Mouse (Mus musculus) hindbrain, embryonic 15.5 days (tissue): Measurements from ENCODE around the gene Mpst. TPM values are rescaled to one million over a fixed set of nuclear protein-coding genes. Genes with fewer than 3 reads are reported as not detected.

Experiments
- ATAC-seq: fragments of 200-750 bp; cut with Nextera tagmentation; 2 replicates; pipeline ENCODE4 v1.8.0; 2017; ENCODE audit warnings: low read depth, moderate number of reproducible peaks, moderate TSS enrichment; ENCODE audit not compliant: low FRiP score
- H3K27ac ChIP-seq: fragments of 300-500 bp; sonication (generic); replicated peaks from 2 replicates; pipeline ENCODE4 v1.5.1; 2015; ENCODE audit warnings: mild to moderate bottlenecking, inconsistent platforms
- H3K27me3 ChIP-seq: fragments of 300-500 bp; sonication (generic); 2 replicates; pipeline ENCODE4 v1.6.1; 2015; ENCODE audit warnings: control low read depth, inconsistent platforms
- H3K36me3 ChIP-seq: fragments of 300-500 bp; sonication (generic); 2 replicates; pipeline ENCODE4 v1.6.1; 2015; ENCODE audit warnings: control low read depth, inconsistent platforms
- H3K4me1 ChIP-seq: fragments of 300-500 bp; sonication (generic); replicated peaks from 2 replicates; pipeline ENCODE4 v1.6.1; 2015; ENCODE audit warnings: control low read depth, inconsistent platforms
- H3K4me2 ChIP-seq: fragments of 300-500 bp; sonication (generic); 2 replicates; pipeline ENCODE4 v1.6.1; 2015; ENCODE audit warnings: moderate library complexity, mild to moderate bottlenecking, inconsistent platforms
- H3K4me3 ChIP-seq: fragments of 300-500 bp; sonication (generic); 2 replicates; pipeline ENCODE4 v1.5.1; 2015; ENCODE audit warnings: mild to moderate bottlenecking, inconsistent platforms
- H3K9ac ChIP-seq: fragments of 300-500 bp; sonication (generic); 2 replicates; pipeline ENCODE4 v1.6.1; 2015; ENCODE audit warnings: inconsistent platforms
- H3K9me3 ChIP-seq: fragments of 300-500 bp; sonication (generic); 2 replicates; pipeline ENCODE4 v1.6.1; 2016; ENCODE audit warnings: control low read depth, inconsistent platforms
- WGBS: fragments of 180-500 bp; shearing (Covaris S2); methylation state at CpG from one replicate; pipeline ENCODE4 v1.1.7; 2015; 5-methylcytosine and 5-hydroxymethylcytosine counted together
- polyA plus RNA-seq: library from polyadenylated mRNA; unstranded; fragments of >200 nt; fragmentation: Nextera tagmentation; extraction: Ambion mirVana; gene quantifications from 2 replicates; pipeline ENCODE4 v1.2.1, GENCODE M21; 2015

Mpst gene
- polyA plus RNA-seq, 1 experiment from 2014 or later: 3.1 TPM

DNA sequence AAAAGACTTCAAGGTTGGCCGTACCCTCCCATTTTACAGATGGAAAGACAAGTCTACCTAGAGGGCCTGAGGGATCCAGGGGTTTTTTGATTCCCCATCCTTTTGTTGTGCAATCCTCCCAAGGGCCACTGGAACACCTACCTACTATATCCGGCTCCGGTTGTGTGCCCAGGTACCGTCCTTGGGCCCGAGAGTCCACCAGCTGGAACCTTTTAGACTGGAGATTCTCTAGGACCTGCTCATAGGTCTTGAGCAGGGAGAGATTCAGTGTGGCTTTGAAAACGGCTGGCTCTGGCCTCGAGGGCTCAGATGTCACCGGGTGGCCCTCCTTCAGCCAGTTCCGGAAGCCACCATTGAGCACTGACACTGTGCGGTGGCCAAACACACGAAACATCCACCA, 1.1 kb upstream of the Mpst start:
- Histone ChIP-seq H3K9ac (peak overlapping the region; percentile 75), H3K36me3 (no peaks in the 10 kb centered on the region), H3K4me3 (peak overlapping the region; percentile 74), H3K27me3 (peaks cover 23% of the 10 kb centered on the region), H3K4me2 (peak overlapping the region; percentile 92), H3K9me3 (no peaks in the 10 kb centered on the region), H3K27ac (peak overlapping the region; percentile 88; the same call in 1 of the 2 replicates), H3K4me1 (peaks cover 60% of the 10 kb centered on the region)
- 52% methylated on average over 11 of the region's 11 CpGs for WGBS
- ATAC-seq: peak; percentile 0; the same call in 1 of the 2 replicates

DNA sequence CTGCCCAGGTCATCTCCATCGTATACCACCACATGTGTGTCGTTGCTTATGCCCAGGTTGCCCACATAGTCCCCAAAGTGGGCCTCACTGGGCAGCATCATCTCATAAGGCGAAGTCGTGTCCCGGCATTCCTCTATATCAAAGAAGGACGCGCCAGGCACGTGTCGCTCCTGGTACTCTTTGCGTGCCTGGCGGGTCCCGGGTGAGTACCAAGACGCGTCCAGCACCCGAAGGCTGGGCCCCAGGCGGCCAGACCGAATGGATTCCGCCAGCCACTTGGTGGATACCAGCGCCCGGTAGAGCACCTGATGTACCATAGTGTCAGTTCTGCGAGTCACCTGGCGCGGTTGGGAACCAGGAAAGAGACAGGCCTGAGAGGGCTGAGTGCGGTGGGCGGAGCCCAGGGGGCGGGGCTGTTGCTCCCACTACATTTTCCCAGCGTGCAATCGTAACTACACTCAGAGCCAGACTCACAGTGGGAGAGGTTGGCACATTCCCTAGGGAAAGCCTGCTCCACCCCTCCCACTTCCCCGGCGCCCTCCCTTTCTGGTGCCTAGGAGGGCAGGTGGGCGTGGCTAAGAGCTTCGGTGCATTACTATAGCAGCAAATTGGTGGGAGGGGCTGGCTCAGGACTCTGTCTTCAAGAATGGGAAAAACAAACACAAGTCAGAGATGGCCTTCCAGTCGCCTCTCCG, 552 bp upstream of the Mpst start, which contains the start of gene Tst:
Tst (minus strand) TSS at position 391 of the 695 bp plus-strand sequence.
- Histone ChIP-seq H3K36me3 (no peaks in the 10 kb centered on the region), H3K4me1 (peaks cover 65% of the 10 kb centered on the region), H3K27me3 (peaks cover 29% of the 10 kb centered on the region), H3K4me2 (peak within 1 kb of the TSS; percentile 92), H3K4me3 (peak within 1 kb of the TSS; percentile 74), H3K9ac (peak within 1 kb of the TSS; percentile 75), H3K27ac (peak within 1 kb of the TSS; percentile 88), H3K9me3 (no peaks in the 10 kb centered on the region)
- ATAC-seq: peak; percentile 69
- 1% methylated on average over 34 of the region's 34 CpGs for WGBS

DNA sequence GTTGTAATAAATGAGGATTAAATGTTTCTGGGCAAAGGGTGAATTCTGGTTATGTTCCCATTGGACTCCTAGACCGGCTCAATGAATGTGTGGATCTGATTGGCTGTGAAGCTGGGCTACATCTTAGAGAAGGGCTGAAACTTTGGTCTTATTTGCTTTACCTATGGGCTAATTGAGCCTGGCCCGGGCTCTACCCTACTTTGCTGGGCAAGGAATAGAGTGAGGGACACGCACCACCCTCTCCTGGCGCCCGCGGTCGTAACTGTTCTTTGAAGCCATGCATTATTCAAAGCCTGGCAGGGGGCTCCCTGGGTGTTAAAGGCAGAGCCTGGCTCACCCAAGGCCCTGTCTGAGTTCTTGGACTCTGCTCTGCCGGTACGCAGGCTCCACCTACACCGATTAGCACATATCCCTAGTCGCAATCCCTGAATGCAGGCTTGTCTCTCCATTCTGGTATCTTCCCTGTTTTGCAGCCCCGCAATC, 3.4 kb downstream of the Mpst start:
- H3K4me1 ChIP-seq: peaks cover 39% of the 10 kb centered on the region
- no peak overlapping the region for H3K27ac ChIP-seq
- no peaks in the 10 kb centered on the region for H3K9me3 ChIP-seq
- ATAC-seq: no peak
- H3K36me3 ChIP-seq: no peaks in the 10 kb centered on the region
- peak overlapping the region; percentile 49 for H3K4me2 ChIP-seq
- H3K4me3 ChIP-seq: peak overlapping the region; percentile 20
- H3K9ac ChIP-seq: 0 out of 2 replicates have a peak overlapping the region, but pooled peaks have one; percentile 17
- 10% methylated on average over 12 of the region's 12 CpGs for WGBS
- peaks cover 39% of the 10 kb centered on the region for H3K27me3 ChIP-seq

DNA sequence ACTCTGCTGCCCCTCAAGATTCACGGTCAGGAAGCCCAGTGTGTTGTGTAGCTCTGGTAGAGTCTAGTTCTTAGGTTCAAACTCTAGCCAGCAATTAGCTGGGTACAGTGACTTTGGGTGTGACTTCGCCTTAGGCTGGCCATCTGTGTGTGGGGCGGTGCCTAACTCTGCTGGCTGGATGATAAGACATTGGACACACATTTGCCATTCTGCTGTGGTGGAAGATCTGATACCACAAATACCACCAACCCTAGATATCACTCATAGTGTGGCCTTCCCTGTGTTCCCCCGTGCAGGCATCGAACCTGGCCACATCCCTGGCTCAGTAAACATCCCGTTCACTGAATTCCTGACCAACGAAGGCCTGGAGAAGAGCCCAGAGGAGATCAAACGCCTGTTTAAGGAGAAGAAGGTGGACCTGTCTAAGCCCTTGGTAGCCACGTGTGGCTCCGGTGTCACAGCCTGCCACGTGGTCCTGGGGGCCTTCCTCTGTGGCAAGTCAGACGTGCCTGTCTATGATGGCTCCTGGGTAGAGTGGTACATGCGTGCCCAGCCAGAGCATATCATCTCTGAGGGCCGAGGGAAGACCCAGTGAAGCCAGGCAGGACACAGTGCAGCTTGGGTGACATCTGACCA, 7.0 kb downstream of the Mpst start:
- Histone ChIP-seq H3K9ac (no peak overlapping the region), H3K4me2 (no peak overlapping the region), H3K27ac (no peak overlapping the region), H3K9me3 (no peaks in the 10 kb centered on the region), H3K4me3 (no peak overlapping the region), H3K36me3 (no peaks in the 10 kb centered on the region), H3K27me3 (peaks cover 35% of the 10 kb centered on the region), H3K4me1 (peaks cover 13% of the 10 kb centered on the region)
- WGBS: 95% methylated on average over 14 of the region's 14 CpGs
- ATAC-seq: no peak

DNA sequence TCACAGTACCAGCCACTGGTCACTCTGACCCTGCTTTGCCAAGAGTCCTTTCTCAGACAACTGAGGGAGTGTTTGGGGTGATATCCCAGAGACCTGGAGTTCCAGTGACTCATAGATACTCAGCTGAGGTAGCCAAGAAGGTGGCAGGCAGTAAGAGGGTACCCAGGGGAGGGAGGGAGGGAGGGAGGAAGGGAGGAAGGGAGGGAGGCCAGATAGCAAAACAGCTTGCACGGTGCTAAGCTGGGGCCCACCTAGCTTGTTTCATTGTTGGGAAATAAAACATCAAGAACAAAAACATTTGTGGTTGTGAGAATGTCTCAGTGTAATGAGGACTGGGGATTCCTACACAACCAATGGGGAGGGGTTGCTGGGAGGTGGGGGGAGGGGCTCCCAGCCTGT, 7.5 kb downstream of the Mpst start:
- H3K4me1 ChIP-seq: peaks cover 13% of the 10 kb centered on the region
- H3K9ac ChIP-seq: no peak overlapping the region
- H3K27me3 ChIP-seq: peaks cover 29% of the 10 kb centered on the region
- H3K27ac ChIP-seq: no peak overlapping the region
- no peak overlapping the region for H3K4me3 ChIP-seq
- no peaks in the 10 kb centered on the region for H3K9me3 ChIP-seq
- 38% methylated on average over 1 of the region's 1 CpGs for WGBS
- H3K36me3 ChIP-seq: no peaks in the 10 kb centered on the region
- ATAC-seq: no peak
- H3K4me2 ChIP-seq: no peak overlapping the region

DNA sequence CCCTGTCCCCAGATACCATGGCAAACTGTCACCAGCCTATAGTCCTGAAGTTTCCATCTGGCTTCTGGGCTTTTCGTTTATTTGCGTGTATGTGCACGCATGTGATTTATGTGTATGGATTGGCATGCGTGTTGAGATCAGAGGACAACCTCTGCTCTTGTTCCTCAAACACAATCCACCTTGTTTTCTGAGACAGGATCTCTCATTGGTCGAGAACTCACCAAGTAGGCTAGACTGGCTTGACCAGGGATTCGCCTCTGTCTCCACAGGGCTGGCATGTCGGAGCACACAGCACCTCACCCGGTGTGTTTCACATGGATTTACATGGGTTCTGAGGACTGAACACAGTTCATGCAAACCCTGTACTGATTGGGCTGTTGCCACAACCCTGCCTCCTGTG, 7.9 kb downstream of the Mpst start:
- Histone ChIP-seq H3K27me3 (peaks cover 25% of the 10 kb centered on the region), H3K4me2 (no peak overlapping the region), H3K9ac (no peak overlapping the region), H3K36me3 (no peaks in the 10 kb centered on the region), H3K9me3 (no peaks in the 10 kb centered on the region), H3K4me1 (peaks cover 13% of the 10 kb centered on the region), H3K27ac (no peak overlapping the region), H3K4me3 (no peak overlapping the region)
- ATAC-seq: no peak
- 93% methylated on average over 8 of the region's 8 CpGs for WGBS

DNA sequence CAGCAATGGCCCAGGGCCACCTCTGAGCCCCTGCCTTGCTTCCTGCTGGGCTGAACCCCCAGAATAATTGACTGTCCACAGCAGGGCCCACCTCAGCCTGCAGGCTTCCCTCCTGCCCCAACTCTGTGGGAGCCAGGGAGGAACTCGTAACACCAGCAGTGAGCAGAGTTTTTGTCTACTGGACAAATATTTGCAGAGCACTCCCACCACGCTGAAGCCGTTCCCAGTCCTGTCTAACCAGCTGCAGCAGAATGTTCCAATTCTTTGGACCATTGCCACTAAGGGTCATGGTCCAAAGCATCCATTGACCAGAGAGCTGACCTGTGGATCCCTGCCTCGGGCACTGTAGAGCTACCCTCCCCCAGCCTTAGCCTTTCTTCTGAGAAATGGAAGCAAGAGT, 10.7 kb downstream of the Mpst start:
- Histone ChIP-seq H3K9ac (no peak overlapping the region), H3K27ac (no peak overlapping the region), H3K36me3 (no peaks in the 10 kb centered on the region), H3K4me1 (no peaks in the 10 kb centered on the region), H3K27me3 (no peaks in the 10 kb centered on the region), H3K4me2 (no peak overlapping the region), H3K9me3 (no peaks in the 10 kb centered on the region), H3K4me3 (no peak overlapping the region)
- no peak for ATAC-seq
- 20% methylated on average over 4 of the region's 4 CpGs for WGBS

DNA sequence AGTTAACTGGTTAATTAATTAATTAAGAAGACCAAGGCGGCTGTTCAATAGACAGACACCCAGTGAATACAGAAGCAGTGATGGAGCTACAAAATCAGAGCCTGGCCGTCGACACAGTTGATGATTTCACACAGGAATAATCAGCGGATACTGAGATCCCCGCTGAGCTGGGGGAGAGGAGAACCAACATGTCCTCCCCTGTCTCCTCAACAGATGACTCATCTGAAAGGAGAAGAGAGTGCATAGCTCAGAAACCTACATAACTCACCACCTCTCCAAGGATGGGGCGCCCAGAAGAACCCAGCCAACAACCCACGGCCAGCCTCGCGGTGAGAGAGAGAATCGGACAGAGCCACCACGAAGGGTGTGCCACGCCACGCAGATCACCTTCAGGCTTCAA, 14.2 kb downstream of the Mpst start:
- Histone ChIP-seq H3K4me3 (no peak overlapping the region), H3K4me1 (peaks cover 3% of the 10 kb centered on the region; the same call in 1 of the 2 replicates)

DNA sequence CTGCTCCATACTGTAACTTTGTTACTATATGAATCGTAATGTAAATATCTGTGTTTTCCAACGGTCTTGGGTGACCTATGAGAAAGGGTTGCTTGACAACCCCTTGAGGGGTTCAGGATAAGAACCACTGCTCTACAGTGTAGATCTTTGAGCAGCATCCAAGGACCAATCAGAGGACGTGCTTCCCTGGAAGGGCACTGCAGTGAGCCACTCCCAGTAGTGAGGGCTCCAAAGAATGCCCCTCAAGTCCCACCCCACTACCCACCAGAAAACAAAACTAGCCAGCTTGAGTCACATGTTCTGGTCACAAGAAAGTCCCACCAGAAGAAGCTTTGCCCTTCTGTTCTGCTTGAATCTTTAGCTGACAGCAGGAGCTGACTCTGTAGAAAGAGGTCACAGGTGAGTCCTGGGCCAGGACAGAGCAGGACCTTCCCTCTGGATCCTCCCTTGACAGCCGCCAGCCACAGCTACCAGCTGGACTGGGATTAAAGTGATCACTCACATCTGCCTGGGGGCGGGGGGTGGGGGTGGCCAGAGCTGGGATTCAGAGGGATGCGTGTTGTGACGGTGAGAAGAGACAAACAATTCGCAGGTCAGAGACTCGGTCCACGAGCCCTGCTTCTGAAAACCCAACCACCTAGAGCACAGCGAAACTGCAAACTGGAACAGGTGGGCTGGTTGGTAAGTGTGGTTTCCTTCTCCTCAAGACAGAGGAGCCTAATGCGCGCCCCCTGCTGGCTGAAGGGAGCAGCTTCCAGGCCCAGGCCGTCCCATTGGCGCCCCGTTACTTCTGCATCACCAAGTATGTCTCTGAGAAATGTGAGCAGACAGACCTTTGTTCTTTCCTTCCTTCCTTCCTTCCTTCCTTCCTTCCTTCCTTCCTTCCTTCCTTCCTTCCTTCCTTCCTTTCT, 16.1 kb downstream of the Mpst start:
- ATAC-seq: peak; percentile 77; the same call in 1 of the 2 replicates
- WGBS: 15% methylated on average over 16 of the region's 16 CpGs
- H3K4me2 ChIP-seq: peak overlapping the region; percentile 34

More for the DNA sequence above, 14.2 kb downstream of the Mpst start:
- WGBS: 89% methylated on average over 13 of the region's 13 CpGs
- 0 out of 2 replicates have a peak, but pooled peaks cover 2% of the 10 kb centered on the region for H3K27me3 ChIP-seq
- no peak for ATAC-seq
- no peak overlapping the region for H3K9ac ChIP-seq
- H3K36me3 ChIP-seq: no peaks in the 10 kb centered on the region
- H3K27ac ChIP-seq: no peak overlapping the region
- H3K4me2 ChIP-seq: no peak overlapping the region
- H3K9me3 ChIP-seq: no peaks in the 10 kb centered on the region

DNA sequence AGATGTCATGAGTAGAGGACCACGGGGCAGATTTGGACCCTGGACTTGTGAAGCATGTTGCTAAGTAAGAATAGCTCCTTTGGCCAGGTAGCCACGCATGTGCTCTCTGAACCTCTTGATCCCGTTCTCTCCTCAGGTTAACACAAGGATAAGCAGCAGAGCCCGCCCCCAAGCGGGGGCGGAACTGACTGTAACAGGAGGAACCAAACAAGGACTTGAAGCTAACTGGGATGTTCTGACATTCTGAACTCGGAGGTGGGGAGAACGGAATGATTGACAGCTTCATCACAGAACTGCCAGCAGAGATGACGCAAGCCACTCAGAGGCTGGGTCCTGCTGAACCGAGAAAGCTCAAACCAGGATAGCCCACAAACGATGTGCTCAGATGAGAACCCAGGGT, 18.3 kb downstream of the Mpst start:
- H3K9me3 ChIP-seq: no peaks in the 10 kb centered on the region
- no peak overlapping the region for H3K27ac ChIP-seq
- H3K9ac ChIP-seq: no peak overlapping the region
- no peak overlapping the region for H3K4me2 ChIP-seq
- H3K4me1 ChIP-seq: peaks cover 15% of the 10 kb centered on the region
- no peak overlapping the region for H3K4me3 ChIP-seq
- 23% methylated on average over 11 of the region's 11 CpGs for WGBS
- H3K36me3 ChIP-seq: no peaks in the 10 kb centered on the region
- 0 out of 2 replicates have a peak, but pooled peaks cover 2% of the 10 kb centered on the region for H3K27me3 ChIP-seq
- no peak for ATAC-seq

More for the DNA sequence above, 16.1 kb downstream of the Mpst start:
- Histone ChIP-seq H3K9ac (no peak overlapping the region), H3K36me3 (no peaks in the 10 kb centered on the region), H3K4me3 (no peak overlapping the region), H3K4me1 (peaks cover 3% of the 10 kb centered on the region; the same call in 1 of the 2 replicates), H3K9me3 (no peaks in the 10 kb centered on the region), H3K27ac (no peak overlapping the region), H3K27me3 (0 out of 2 replicates have a peak, but pooled peaks cover 2% of the 10 kb centered on the region)

DNA sequence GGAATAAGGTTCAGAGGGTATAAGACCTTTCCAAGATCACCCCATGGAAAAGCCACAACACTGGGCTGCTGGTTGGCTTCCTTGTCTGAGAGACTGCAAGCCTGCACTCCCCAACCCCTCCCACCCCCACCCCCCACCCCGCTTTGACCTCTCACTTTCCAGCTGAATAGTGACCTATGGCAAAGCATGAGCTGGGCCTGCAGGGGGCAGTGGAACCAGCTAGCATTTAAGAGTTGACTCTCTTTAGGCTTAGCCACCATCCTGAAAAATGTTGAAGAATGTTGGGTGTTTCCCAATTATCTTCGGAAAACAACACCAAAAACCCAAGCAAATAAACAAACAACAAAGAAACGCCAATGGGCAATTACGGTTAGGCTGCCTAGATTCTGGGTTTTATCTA, 19.0 kb downstream of the Mpst start:
- no peak for ATAC-seq
- WGBS: 67% methylated on average over 4 of the region's 4 CpGs

More for the DNA sequence above, 19.0 kb downstream of the Mpst start:
- Histone ChIP-seq H3K4me1 (peaks cover 22% of the 10 kb centered on the region), H3K27me3 (0 out of 2 replicates have a peak, but pooled peaks cover 2% of the 10 kb centered on the region), H3K9ac (no peak overlapping the region), H3K27ac (no peak overlapping the region), H3K4me3 (no peak overlapping the region), H3K36me3 (no peaks in the 10 kb centered on the region), H3K9me3 (no peaks in the 10 kb centered on the region), H3K4me2 (no peak overlapping the region)
